Mouse (Mus musculus) hindbrain, embryonic 10.5 days (tissue): ENCODE results near the gene Serpine2. TPM values are rescaled to one million over a fixed set of nuclear protein-coding genes. Genes with fewer than 3 reads are reported as not detected.

Source experiments
- DNase-seq: peaks from one replicate; pipeline ENCODE4 v3.0.0-alpha.2; 2017; ENCODE audit warnings: low spot score
- H3K27ac ChIP-seq: fragments of 300-500 bp; sonication (generic); 2 replicates; pipeline ENCODE4 v1.5.1; 2016; ENCODE audit warnings: mild to moderate bottlenecking, moderate library complexity
- H3K27me3 ChIP-seq: fragments of 300-500 bp; sonication (generic); 2 replicates; pipeline ENCODE4 v1.6.1; 2016; ENCODE audit warnings: mild to moderate bottlenecking; ENCODE audit not compliant: poor library complexity, insufficient read depth, severe bottlenecking
- H3K36me3 ChIP-seq: fragments of 300-500 bp; sonication (generic); 2 replicates; pipeline ENCODE4 v1.6.1; 2016; ENCODE audit warnings: mild to moderate bottlenecking, moderate library complexity
- H3K4me1 ChIP-seq: fragments of 300-500 bp; sonication (generic); replicated peaks from 2 replicates; pipeline ENCODE4 v1.6.1; 2016; ENCODE audit warnings: mild to moderate bottlenecking
- H3K4me3 ChIP-seq: fragments of 300-500 bp; sonication (generic); 2 replicates; pipeline ENCODE4 v1.5.1; 2016; ENCODE audit warnings: mild to moderate bottlenecking, moderate library complexity
- H3K9me3 ChIP-seq: fragments of 300-500 bp; sonication (generic); 2 replicates; pipeline ENCODE4 v1.6.1; 2016; ENCODE audit warnings: mild to moderate bottlenecking, moderate library complexity
- WGBS: fragments of 180-500 bp; shearing (Covaris S2); methylation state at CpG from one replicate; pipeline ENCODE4 v1.1.7; 2016; 5-methylcytosine and 5-hydroxymethylcytosine counted together
- polyA plus RNA-seq: library from polyadenylated mRNA; unstranded; fragments of >200 nt; fragmentation: Nextera tagmentation; extraction: Ambion mirVana; gene quantifications from 2 replicates; pipeline ENCODE4 v1.2.1, GENCODE M21; 2016

The Serpine2 gene
- polyA plus RNA-seq, 1 experiment from 2014 or later = 68.2 TPM

DNA sequence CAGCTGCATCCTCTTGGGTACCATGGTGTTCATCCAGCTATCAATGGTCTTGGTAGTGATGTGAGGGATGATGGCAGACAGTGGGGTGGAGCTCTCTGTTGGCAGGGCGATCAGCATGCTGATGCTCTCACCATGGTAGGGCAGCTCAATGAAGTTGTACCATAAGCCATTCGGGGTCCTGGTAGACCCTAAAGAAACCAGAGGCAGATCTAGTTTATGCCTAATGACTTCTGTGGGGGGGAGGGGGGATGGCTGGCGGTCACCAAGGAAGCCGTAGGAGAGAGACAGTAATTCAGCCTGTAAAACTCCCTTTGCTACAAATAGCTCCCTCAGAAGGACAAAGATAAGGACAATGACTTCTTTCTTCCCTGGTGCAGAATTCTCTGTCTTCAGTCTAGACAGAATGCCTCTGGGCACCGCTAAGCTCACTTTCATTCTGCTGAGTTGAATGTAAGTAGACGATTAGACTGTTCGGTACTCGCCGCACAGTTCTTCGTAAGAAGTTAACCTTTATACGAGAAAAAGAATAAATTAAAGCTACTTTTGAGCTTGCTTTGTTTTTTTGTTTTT, 58.0 kb downstream of the Serpine2 start:
- WGBS = 73% methylated on average over 11 of the region's 11 CpGs
- H3K27me3 ChIP-seq = no peaks in the 10 kb centered on the region
- H3K4me1 ChIP-seq = no peaks in the 10 kb centered on the region
- no peaks in the 10 kb centered on the region for H3K9me3 ChIP-seq
- peak; percentile 7 for DNase-seq
- no peak overlapping the region for H3K4me3 ChIP-seq
- H3K27ac ChIP-seq = no peak overlapping the region
- H3K36me3 ChIP-seq = peaks cover 7% of the 10 kb centered on the region; the same call in 1 of the 2 replicates

GRCm38 (mm10) chr1:79797084-79797483, 63.9 kb downstream of the Serpine2 start:
- Histone ChIP-seq H3K9me3 (no peaks in the 10 kb centered on the region), H3K27ac (no peak overlapping the region), H3K36me3 (no peaks in the 10 kb centered on the region), H3K4me3 (no peak overlapping the region), H3K27me3 (no peaks in the 10 kb centered on the region), H3K4me1 (no peaks in the 10 kb centered on the region)
- 90% methylated on average over 3 of the region's 3 CpGs for WGBS
- no peak for DNase-seq

DNA sequence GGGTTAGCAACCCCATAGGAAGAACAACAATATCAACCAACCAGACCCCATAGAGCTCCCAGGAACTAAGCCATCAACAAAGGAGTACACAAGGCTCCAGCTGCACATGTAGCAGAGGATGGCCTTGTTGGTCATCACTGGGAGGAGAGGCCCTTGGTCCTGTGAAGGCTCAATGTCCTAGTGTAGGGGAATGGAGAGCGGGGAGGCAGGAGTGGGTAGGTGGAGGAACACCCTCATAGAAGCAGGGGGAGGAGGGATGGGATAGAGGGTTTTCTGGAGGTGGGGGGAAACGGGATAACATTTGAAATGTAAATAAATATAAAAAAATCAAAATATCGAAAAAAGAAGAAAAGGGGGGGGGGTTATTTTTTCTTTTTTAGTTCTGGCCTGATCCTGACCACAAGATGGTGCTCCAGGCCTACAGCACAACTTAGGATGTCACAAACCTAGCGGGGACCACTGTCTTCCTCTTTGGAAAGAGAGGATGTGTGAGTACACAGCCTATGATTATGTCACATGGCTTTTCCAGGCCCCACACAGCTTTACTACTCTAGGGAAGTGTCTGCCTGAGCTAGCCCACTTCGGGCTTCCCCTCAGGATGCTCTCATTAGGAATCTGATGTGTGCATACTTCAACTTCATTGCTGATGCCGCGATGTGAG, 74.6 kb downstream of the Serpine2 start:
- no peak overlapping the region for H3K4me3 ChIP-seq
- H3K27ac ChIP-seq = no peak overlapping the region
- no peaks in the 10 kb centered on the region for H3K27me3 ChIP-seq
- H3K4me1 ChIP-seq = no peaks in the 10 kb centered on the region
- H3K9me3 ChIP-seq = no peaks in the 10 kb centered on the region
- WGBS = 75% methylated on average over 7 of the region's 7 CpGs
- peaks cover 26% of the 10 kb centered on the region for H3K36me3 ChIP-seq
- no peak for DNase-seq

GRCm38 (mm10) chr1:79782433-79782832, 78.5 kb downstream of the Serpine2 start:
- no peaks in the 10 kb centered on the region for H3K9me3 ChIP-seq
- no peak overlapping the region for H3K4me3 ChIP-seq
- no peak overlapping the region for H3K27ac ChIP-seq
- no peaks in the 10 kb centered on the region for H3K4me1 ChIP-seq
- DNase-seq = no peak
- no peaks in the 10 kb centered on the region for H3K27me3 ChIP-seq
- H3K36me3 ChIP-seq = peaks cover 63% of the 10 kb centered on the region
- 85% methylated on average over 3 of the region's 3 CpGs for WGBS

DNA sequence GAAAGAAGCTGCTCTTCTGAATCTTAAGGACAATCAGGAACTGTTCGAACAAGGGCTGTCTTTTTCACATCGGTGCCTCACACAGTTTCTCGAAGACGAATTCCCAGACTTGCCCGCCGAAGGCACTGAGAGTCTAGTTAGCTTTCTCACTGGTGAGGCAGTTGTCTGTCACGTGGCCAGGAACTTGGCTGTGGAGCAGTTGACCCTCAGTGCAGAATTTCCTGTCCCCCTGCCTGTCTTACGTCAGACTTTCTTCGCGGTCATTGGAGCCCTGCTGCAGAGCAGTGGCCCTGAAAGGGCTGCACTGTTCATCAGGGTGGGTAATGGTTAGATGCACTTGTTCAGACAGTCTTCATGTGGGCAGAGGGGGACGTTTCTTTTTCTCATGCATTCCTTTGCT, 83.0 kb downstream of the Serpine2 start:
- no peak overlapping the region for H3K27ac ChIP-seq
- H3K4me1 ChIP-seq = peaks cover 5% of the 10 kb centered on the region; the same call in 1 of the 2 replicates
- no peak overlapping the region for H3K4me3 ChIP-seq
- H3K27me3 ChIP-seq = no peaks in the 10 kb centered on the region
- 89% methylated on average over 11 of the region's 11 CpGs for WGBS
- no peak for DNase-seq
- H3K9me3 ChIP-seq = no peaks in the 10 kb centered on the region
- peaks cover 53% of the 10 kb centered on the region for H3K36me3 ChIP-seq

- Histone ChIP-seq H3K4me1 (peaks cover 5% of the 10 kb centered on the region; the same call in 1 of the 2 replicates), H3K27me3 (no peaks in the 10 kb centered on the region), H3K9me3 (no peaks in the 10 kb centered on the region), H3K36me3 (peaks cover 33% of the 10 kb centered on the region), H3K27ac (peak within 1 kb of the TSS; percentile 97), H3K4me3 (peak within 1 kb of the TSS; percentile 93)
- peak; percentile 99 for DNase-seq
- WGBS = under 1% methylated on average over 38 of the region's 38 CpGs
Observed at GRCm38 (mm10) chr1:79775927-79776458, 85.0 kb downstream of the Serpine2 start, which contains the start of the genes Mrpl44 and Wdfy1. TSS of gene Mrpl44 (plus strand) at chr1:79776018. TSS of gene Wdfy1 (minus strand) at chr1:79776143.

DNA sequence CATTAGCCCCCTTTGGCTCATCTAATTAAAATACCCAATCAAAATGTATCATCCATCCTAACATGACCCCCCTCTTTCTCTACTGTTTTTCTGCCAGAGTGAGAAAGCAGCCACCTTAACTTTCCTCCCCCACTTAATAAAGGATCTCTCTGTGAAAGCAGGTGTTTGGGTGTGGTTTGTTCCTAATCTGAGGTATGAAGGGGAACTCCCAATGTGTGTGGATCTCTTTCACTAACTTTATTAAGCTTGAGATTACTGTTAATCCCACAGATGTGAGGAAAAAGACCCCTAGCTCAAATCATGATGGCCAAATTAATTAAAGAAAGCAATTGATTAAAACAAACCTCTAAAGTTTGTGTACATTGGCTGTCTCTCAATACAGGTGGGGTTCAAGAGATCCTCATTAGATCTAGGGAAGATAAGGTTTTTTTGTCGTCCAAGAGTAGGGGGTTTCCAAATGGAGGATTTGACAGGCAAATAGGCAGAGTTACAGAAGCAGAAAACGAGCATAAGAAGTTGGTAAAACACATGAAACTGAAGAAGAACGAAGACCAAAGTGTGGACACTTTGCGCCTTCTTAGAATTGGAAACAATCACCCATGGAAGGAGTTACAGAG, 86.7 kb downstream of the Serpine2 start:
- Histone ChIP-seq H3K9me3 (no peaks in the 10 kb centered on the region), H3K36me3 (peaks cover 16% of the 10 kb centered on the region), H3K27me3 (no peaks in the 10 kb centered on the region), H3K4me3 (no peak overlapping the region), H3K27ac (no peak overlapping the region), H3K4me1 (peaks cover 5% of the 10 kb centered on the region; the same call in 1 of the 2 replicates)
- no peak for DNase-seq
- WGBS = 82% methylated on average over 4 of the region's 4 CpGs

- Histone ChIP-seq H3K27ac (no peak overlapping the region), H3K27me3 (no peaks in the 10 kb centered on the region), H3K36me3 (no peaks in the 10 kb centered on the region), H3K4me1 (no peaks in the 10 kb centered on the region), H3K4me3 (no peak overlapping the region), H3K9me3 (no peaks in the 10 kb centered on the region)
- WGBS = 60% methylated on average over 1 of the region's 1 CpGs
- no peak for DNase-seq
Observed at GRCm38 (mm10) chr1:79768231-79768630, 92.7 kb downstream of the Serpine2 start.

DNA sequence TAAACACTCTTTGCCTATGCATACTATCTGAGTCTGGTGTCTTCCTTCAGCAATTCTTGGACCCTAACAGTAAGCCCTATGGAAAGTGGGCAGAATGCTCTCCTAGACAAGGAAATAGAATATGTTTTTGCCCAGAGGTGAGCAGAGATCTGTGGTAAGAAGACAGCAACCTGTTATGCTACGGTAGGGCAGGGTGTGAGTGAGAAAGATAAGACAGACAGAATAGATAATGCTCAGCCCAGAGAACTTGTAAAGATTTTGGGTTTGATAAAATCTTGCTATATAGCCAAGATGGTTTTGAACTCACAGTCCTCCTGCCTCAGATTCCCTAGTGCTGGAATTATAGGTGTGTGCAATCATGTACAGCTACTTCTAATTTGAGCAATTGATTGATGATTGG, 96.5 kb downstream of the Serpine2 start:
- no peak overlapping the region for H3K4me3 ChIP-seq
- WGBS = 88% methylated on average over 1 of the region's 1 CpGs
- H3K27me3 ChIP-seq = no peaks in the 10 kb centered on the region
- peaks cover 19% of the 10 kb centered on the region for H3K4me1 ChIP-seq
- H3K36me3 ChIP-seq = no peaks in the 10 kb centered on the region
- no peaks in the 10 kb centered on the region for H3K9me3 ChIP-seq
- no peak overlapping the region for H3K27ac ChIP-seq
- DNase-seq = no peak

GRCm38 (mm10) chr1:79764031-79764430, 96.9 kb downstream of the Serpine2 start:
- peaks cover 19% of the 10 kb centered on the region for H3K4me1 ChIP-seq
- no peaks in the 10 kb centered on the region for H3K36me3 ChIP-seq
- DNase-seq = no peak
- no peak overlapping the region for H3K4me3 ChIP-seq
- H3K27ac ChIP-seq = no peak overlapping the region
- H3K9me3 ChIP-seq = no peaks in the 10 kb centered on the region
- no peaks in the 10 kb centered on the region for H3K27me3 ChIP-seq
- 93% methylated on average over 2 of the region's 2 CpGs for WGBS

GRCm38 (mm10) chr1:79762282-79763250, 98.4 kb downstream of the Serpine2 start:
- H3K27me3 ChIP-seq = no peaks in the 10 kb centered on the region
- no peak for DNase-seq
- peak overlapping the region; percentile 73 for H3K4me3 ChIP-seq
- 70% methylated on average over 16 of the region's 16 CpGs for WGBS
- peaks cover 19% of the 10 kb centered on the region for H3K4me1 ChIP-seq
- no peaks in the 10 kb centered on the region for H3K36me3 ChIP-seq
- peak overlapping the region; percentile 90 for H3K27ac ChIP-seq
- no peaks in the 10 kb centered on the region for H3K9me3 ChIP-seq

DNA sequence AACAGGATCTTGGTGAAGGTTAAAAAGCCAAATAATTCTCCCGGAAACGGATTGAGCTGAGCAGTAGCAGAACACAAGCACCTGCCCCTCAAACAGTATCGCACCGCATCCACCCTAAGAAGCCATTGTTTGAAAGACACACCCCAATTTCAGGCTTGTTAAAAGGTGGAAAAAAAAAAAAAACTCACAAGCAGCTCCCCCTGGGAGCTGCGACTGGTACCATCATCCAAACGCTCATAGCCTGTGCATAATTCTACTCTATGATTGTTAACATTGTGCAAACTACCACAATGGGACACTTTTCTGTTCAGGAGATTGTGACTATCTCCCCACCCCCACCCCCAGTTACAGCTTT, 99.1 kb downstream of the Serpine2 start:
- Histone ChIP-seq H3K4me1 (peaks cover 19% of the 10 kb centered on the region), H3K36me3 (no peaks in the 10 kb centered on the region), H3K27ac (peak overlapping the region; percentile 90), H3K4me3 (peak overlapping the region; percentile 73), H3K27me3 (no peaks in the 10 kb centered on the region), H3K9me3 (no peaks in the 10 kb centered on the region)
- under 1% methylated on average over 6 of the region's 6 CpGs for WGBS
- no peak for DNase-seq
